25 mouse cellular contexts compared by ENCODE assay signal in genomic region chr7:106758800-106759199, GRCm38 (mm10). TPM values are rescaled to one million over a fixed set of nuclear protein-coding genes. Genes with fewer than 3 reads are reported as not detected.
"Had no signal": no experiment of that assay in that cellular context is flagged by ENCODE, and none has a peak within 500 bp of the region (broad histone marks: within the 10 kb centered on the region; RNA-seq: fewer than 3 reads in every experiment).

No protein-coding gene starts in this region.

- H3K27ac ChIP-seq: layer of hippocampus, adult 2 months; limb, embryonic 15.5 days; liver, embryonic 14.5 days; midbrain, embryonic 13.5 days; neural tube, embryonic 15.5 days; stomach, postnatal 0 days had no signal

- DNase-seq: kidney, adult 11 months; kidney, postnatal 10 days; kidney, postnatal 4 days; lung, adult 18-20 months; lung, postnatal 4 days; retina, postnatal 1 day; right cerebral cortex, postnatal 4 days; thymus, postnatal 4 days had no signal

- H3K4me1 ChIP-seq: limb, embryonic 15.5 days; midbrain, embryonic 13.5 days; neural tube, embryonic 15.5 days had no signal

- H3K4me3 ChIP-seq: layer of hippocampus, adult 2 months; limb, embryonic 15.5 days; midbrain, embryonic 13.5 days; myocyte; neural tube, embryonic 15.5 days had no signal

- ATAC-seq: midbrain, embryonic 13.5 days had no signal

RNA-seq across cellular contexts. Expression of gene Olfr698, which starts 3.6 kb away (rescaled TPM):
- total RNA-seq: layer of hippocampus, adult 2 months; layer of hippocampus, postnatal 14 days; left cerebral cortex, adult 18-20 months; left cerebral cortex, postnatal 25 days; midbrain, postnatal 0 days had no signal
- polyA plus RNA-seq: intestine, embryonic 14.5 days; kidney, embryonic 14.5 days; limb, embryonic 11.5 days; limb, embryonic 15.5 days; liver, embryonic 14.5 days; lung, embryonic 16.5 days; midbrain, embryonic 13.5 days; midbrain, postnatal 0 days; myocyte; neural tube, embryonic 11.5 days; neural tube, embryonic 15.5 days; spleen, adult 2 months; stomach, postnatal 0 days had no signal

RNA-seq across cellular contexts. Expression of gene Olfr697, which starts 16.6 kb away (rescaled TPM):
- total RNA-seq: layer of hippocampus, adult 2 months; layer of hippocampus, postnatal 14 days; left cerebral cortex, adult 18-20 months; left cerebral cortex, postnatal 25 days had no signal
- polyA plus RNA-seq: intestine, embryonic 14.5 days; kidney, embryonic 14.5 days; limb, embryonic 11.5 days; limb, embryonic 15.5 days; liver, embryonic 14.5 days; lung, embryonic 16.5 days; midbrain, embryonic 13.5 days; midbrain, postnatal 0 days; myocyte; neural tube, embryonic 11.5 days; neural tube, embryonic 15.5 days; spleen, adult 2 months; stomach, postnatal 0 days had no signal

RNA-seq across cellular contexts. Expression of gene Olfr699, which starts 34.2 kb away (rescaled TPM):
- total RNA-seq: layer of hippocampus, adult 2 months; layer of hippocampus, postnatal 14 days; left cerebral cortex, adult 18-20 months; left cerebral cortex, postnatal 25 days; midbrain, postnatal 0 days had no signal
- polyA plus RNA-seq: intestine, embryonic 14.5 days; kidney, embryonic 14.5 days; limb, embryonic 11.5 days; limb, embryonic 15.5 days; liver, embryonic 14.5 days; lung, embryonic 16.5 days; midbrain, embryonic 13.5 days; midbrain, postnatal 0 days; myocyte; neural tube, embryonic 11.5 days; neural tube, embryonic 15.5 days; spleen, adult 2 months; stomach, postnatal 0 days had no signal

RNA-seq across cellular contexts. Expression of gene Olfr695, which starts 42.6 kb away (rescaled TPM):
- total RNA-seq: layer of hippocampus, adult 2 months; layer of hippocampus, postnatal 14 days; left cerebral cortex, adult 18-20 months; left cerebral cortex, postnatal 25 days; midbrain, postnatal 0 days had no signal
- polyA plus RNA-seq: intestine, embryonic 14.5 days; kidney, embryonic 14.5 days; limb, embryonic 11.5 days; limb, embryonic 15.5 days; liver, embryonic 14.5 days; lung, embryonic 16.5 days; midbrain, embryonic 13.5 days; midbrain, postnatal 0 days; myocyte; neural tube, embryonic 11.5 days; neural tube, embryonic 15.5 days; spleen, adult 2 months; stomach, postnatal 0 days had no signal

RNA-seq across cellular contexts. Expression of gene Olfr700, which starts 49.8 kb away (rescaled TPM):
- total RNA-seq: layer of hippocampus, adult 2 months; layer of hippocampus, postnatal 14 days; left cerebral cortex, adult 18-20 months; left cerebral cortex, postnatal 25 days; midbrain, postnatal 0 days had no signal
- polyA plus RNA-seq: intestine, embryonic 14.5 days; kidney, embryonic 14.5 days; limb, embryonic 11.5 days; limb, embryonic 15.5 days; liver, embryonic 14.5 days; lung, embryonic 16.5 days; midbrain, embryonic 13.5 days; midbrain, postnatal 0 days; myocyte; neural tube, embryonic 11.5 days; spleen, adult 2 months; stomach, postnatal 0 days had no signal
